Mouse (Mus musculus) A20 (cell line): ENCODE results near the gene Ggta1.

ENCODE experiments used
- DNase-seq: peaks from one replicate; pipeline ENCODE4 v3.0.0-alpha.2; 2011; ENCODE audit warnings: low read depth, low spot score

Ggta1 gene

DNA sequence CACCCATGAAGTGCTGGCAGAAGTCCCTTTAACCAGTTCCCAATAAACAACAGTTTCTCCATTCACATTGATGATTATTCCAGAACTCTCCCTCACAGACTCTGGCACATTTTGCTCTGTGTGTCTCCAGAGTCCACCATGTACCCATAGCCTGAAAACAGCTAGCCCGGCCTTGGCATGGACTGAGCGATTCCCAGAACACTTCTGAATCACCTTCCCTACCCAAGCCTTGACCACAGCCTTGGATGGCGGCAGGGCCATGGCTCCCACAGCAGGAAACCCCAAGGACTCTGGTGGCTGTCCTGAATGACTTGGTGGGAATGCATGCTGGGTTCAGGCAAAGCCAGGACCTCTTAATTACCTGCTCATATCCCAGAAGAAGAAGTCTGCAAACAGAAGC, 22.6 kb downstream of the Ggta1 start:
- no peak for DNase-seq

DNA sequence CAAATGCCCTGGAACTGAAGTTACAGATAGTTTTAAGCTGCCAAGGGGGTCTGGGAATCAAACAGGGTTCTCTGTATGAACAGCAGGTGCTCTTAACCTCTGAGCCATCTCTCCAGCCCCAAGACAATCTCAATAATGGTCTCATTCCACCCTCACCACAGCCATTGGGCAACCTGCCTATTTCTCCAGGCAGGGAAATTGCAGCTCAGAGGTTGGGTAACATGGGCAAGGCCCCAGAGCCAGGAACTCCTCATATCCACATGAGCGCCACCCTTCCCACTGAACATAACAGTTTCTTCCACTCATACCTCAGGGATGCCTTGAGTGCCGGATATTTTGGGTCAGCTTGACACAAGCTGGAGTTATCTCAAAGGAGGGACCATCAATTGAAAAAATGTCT, 25.2 kb downstream of the Ggta1 start:
- no peak for DNase-seq

DNA sequence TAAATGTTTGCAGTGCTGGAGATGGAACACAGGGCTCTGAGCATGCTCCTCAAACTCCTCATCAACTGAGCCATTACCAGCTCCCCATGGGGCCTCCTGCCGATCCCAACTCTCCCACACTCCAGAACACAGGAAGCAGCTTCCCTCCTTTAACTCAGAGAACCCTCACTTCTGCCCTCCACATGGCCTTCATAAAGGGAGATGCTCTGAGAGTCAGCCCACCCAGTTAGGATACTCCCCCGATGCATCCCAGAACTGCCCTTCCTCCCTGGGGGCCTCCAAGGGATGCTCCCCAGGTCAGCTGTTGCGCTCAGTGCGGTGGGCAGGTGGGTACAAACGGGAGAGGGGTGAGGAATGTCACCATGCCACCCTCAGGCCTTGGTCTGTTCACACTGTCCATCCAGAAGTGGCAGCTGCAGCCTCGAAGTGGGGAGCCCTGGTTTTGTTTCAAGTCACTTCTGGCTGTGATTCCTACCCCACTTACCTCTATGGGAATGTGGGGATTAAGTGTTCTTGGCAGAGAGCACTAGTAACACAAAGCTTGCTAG, 28.4 kb downstream of the Ggta1 start:
- DNase-seq, result no peak

DNA sequence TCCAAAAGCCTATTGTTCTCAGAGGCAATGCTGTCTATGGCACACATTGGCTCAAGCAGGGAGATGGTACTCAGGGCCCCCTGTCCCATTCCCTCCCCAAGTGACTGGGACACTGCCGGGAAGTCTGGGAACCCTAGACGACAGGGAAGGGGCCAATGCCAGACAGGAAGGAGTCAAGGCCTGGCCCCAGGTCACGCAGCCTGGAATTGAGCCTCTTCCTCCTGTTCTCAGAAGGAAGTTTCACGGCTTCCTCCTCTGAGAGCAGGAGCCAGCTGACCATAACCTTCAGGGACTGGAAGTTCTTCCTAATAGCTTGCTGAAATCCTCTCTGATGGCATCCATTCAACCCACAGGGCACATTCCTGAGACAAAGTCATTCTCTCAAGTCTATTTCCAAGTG, 29.6 kb downstream of the Ggta1 start:
- DNase-seq, result no peak

GRCm38 (mm10) chr2:35432472-35432871, 30.6 kb downstream of the Ggta1 start:
- no peak for DNase-seq

DNA sequence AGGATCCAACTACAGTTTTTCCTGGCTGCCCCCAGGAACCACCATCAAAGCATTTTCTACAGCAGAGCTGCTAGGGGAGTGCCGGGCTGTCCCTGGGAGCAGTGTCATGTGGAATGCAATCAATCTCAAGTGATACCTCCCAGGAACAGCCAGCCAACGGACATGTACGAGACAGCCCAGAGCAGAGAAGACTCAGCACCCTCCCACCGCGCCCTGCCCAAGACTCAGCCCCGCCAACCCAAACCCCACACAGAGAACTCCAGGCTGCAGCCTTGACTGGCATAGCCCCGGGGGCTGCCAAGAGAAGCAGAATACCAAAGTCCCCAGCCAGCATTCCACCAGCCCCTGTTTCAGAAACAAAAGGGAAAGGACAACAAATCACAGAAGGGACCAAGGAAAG, 31.0 kb downstream of the Ggta1 start:
- DNase-seq, result no peak

GRCm38 (mm10) chr2:35430806-35431205, 32.2 kb downstream of the Ggta1 start:
- no peak for DNase-seq

- no peak for DNase-seq
Observed at GRCm38 (mm10) chr2:35428615-35429300, 34.3 kb downstream of the Ggta1 start.

DNA sequence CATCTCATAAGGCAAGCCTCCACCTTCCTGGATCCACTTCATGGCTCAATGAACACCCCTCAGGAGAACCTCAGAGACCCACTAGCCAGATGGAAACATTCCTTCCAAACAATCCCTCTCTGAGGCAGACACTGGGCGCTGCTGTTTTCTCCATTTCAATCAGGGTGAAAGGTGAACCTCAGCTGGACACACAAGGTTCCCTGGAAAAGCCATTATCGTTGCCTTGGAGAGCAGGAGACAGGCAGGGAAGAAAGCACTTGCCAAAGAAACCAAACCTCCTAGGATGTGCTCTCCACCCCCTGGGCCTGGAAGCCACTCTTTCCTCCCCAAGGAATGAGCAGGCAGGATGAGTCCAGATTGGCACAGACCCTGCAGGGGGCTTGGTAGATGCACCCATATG, 35.5 kb downstream of the Ggta1 start:
- DNase-seq, result no peak

- no peak for DNase-seq
Observed at GRCm38 (mm10) chr2:35423711-35424339, 39.2 kb downstream of the Ggta1 start.

- DNase-seq, result no peak
Observed at GRCm38 (mm10) chr2:35422384-35422783, 40.6 kb downstream of the Ggta1 start.

DNA sequence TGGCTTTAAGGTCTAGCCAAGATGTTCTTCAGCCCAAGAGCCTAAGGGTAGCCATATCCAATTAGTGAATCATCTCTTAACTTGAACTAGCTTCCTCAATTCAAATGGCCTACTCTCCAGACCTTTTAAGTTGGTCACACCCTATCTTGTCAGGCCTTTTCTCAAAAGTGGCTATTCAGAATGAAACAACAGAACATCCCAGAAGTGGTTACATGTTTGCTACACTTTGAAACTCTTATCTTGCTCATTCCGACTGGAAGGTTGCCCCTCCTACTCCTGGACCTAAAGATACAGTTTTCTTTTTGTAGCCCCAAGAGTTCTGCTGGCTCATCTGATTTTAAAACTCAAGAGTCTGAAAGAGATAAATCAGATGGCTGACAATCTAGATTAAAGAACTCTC, 42.4 kb downstream of the Ggta1 start:
- no peak for DNase-seq

DNA sequence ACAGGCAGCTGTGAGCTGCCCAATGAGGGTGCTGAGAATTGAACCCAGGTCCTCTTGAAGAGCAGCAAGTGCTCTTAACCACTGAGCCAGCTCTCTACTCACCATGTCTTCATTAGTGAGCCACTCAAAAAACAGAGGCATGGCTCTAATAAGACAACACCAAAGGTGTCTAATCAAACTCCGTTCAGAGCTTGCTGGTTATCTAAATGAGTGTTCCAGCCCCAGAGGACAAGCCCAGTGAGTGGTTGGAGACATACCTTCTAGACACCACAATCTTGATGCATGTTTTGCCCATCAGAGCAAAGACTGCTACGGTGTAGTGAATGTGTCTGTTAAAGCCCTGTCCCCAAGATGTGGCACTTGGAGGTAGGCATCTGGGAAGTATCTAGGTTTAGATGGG, 43.4 kb downstream of the Ggta1 start:
- no peak for DNase-seq

- no peak for DNase-seq
Observed at GRCm38 (mm10) chr2:35419243-35419642, 43.8 kb downstream of the Ggta1 start.

- no peak for DNase-seq
Observed at GRCm38 (mm10) chr2:35417231-35417630, 45.8 kb downstream of the Ggta1 start.

- no peak for DNase-seq
Observed at GRCm38 (mm10) chr2:35416473-35416872, 46.6 kb downstream of the Ggta1 start.

- no peak for DNase-seq
Observed at GRCm38 (mm10) chr2:35412810-35413209, 50.2 kb downstream of the Ggta1 start.

DNA sequence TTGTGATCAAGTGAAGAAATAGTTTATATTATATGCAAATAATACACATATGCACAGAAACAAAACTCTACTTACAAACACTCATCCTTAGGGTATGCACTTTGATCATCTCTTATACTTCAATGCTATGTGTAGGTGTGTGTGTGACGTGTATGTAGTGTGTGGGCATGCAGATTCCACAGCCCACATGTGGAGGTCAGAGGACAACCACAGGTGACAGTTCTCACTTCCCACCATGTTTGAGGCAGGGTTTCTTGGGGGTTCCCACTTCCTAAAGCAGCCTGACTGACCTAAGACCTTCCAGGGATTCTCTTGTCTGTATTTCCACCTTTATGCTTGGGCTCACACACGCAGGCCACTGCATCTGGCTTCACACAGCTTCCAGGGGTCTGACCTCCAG, 50.8 kb downstream of the Ggta1 start:
- no peak for DNase-seq

DNA sequence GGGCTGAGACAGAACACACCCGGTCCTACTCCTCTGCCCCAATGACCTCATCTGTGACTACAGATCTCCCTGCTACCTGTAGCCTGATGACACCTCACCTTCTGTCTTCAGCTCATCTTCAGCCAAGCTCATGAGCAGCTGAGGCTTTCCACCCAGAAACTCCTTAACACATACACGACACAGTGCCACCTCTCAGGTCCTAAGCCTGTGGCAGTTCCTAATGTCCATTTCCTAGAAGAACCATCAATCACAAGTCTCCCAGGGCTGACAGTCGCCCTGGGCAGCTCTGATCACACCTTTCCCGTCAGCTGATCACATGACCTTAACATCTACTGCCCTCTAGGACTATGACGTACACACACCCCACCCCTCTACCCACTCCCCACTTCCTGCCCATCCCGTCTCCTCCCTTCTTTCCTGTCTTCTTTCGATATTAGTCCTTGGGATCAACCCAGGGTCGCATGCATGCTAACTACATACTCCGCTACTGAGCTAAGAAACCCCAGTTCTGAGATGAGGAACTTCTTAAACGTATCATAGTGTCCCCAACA, 51.3 kb downstream of the Ggta1 start:
- DNase-seq, result no peak

DNA sequence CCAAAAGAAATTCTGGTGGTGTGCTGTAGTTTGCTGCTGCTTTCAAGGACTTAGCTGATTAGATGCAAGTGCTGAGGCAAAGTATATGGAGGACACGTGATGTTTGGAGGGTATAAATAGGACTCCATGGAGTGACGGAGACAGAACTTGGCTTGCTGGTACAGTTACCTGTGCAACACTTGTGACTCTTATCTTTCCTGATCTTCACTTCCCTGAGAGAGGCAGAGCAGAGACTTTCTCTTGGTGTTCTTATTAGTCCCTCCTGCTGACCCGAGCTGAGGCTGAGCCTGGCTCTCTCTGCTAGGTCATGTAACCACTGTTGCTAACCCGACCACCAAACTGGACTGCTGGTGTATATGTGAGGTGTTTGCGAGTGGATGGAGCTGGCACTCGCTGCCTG, 53.6 kb downstream of the Ggta1 start:
- DNase-seq, result no peak

GRCm38 (mm10) chr2:35408409-35409110, 54.5 kb downstream of the Ggta1 start:
- no peak for DNase-seq

DNA sequence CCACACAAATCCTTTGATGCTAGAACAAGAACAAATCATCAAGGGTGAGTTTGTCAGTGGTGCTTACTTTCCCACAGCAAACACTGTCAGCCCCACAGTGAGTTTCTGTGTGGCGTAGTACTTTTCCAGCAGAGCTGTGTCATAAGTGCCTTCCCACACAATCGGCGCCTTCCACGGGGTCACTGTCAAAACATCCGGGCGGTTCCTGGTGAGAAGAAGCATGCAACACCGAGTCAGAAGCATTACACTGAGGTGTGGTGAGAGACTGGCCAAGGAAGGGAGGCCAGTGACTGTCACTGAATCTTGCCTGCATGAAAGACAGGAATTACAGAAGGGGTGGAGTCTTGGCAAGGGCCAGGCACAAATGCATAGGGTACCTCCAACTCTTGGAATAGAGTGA, 55.2 kb downstream of the Ggta1 start:
- no peak for DNase-seq
